Mouse (Mus musculus) liver, postnatal 0 days (tissue): ENCODE measurements around the gene Ubr7. TPM values are rescaled to one million over a fixed set of nuclear protein-coding genes. Genes with fewer than 3 reads are reported as not detected.

Source experiments
- ATAC-seq: fragments of 200-750 bp; cut with Nextera tagmentation; 2 replicates; pipeline ENCODE4 v1.8.0; 2017; ENCODE audit warnings: mild to moderate bottlenecking, moderate library complexity
- DNase-seq: peaks from one replicate; pipeline ENCODE4 v3.0.0-alpha.2; 2016
- H3K27ac ChIP-seq: fragments of 300-500 bp; sonication (generic); 2 replicates; pipeline ENCODE4 v1.5.1; 2014; ENCODE audit warnings: antibody characterized with exemption, moderate library complexity, mild to moderate bottlenecking, low read depth
- H3K27me3 ChIP-seq: fragments of 300-500 bp; sonication (generic); 2 replicates; pipeline ENCODE4 v1.6.1; 2014; ENCODE audit warnings: low read length, control low read depth, mixed read lengths; ENCODE audit not compliant: insufficient read depth
- H3K36me3 ChIP-seq: fragments of 300-500 bp; sonication (generic); replicated peaks from 2 replicates; pipeline ENCODE4 v1.6.1; 2014; ENCODE audit warnings: mild to moderate bottlenecking, control low read depth, low read length, moderate library complexity, mixed read lengths; ENCODE audit not compliant: insufficient read depth
- H3K4me1 ChIP-seq: fragments of 300-500 bp; sonication (generic); 2 replicates; pipeline ENCODE4 v1.6.1; 2014; ENCODE audit warnings: antibody characterized with exemption, mild to moderate bottlenecking, control low read depth; ENCODE audit not compliant: insufficient read depth
- H3K4me2 ChIP-seq: fragments of 300-500 bp; sonication (generic); 2 replicates; pipeline ENCODE4 v1.6.1; 2014; ENCODE audit warnings: low read depth, mild to moderate bottlenecking, low read length, moderate library complexity, mixed read lengths
- H3K4me3 ChIP-seq: fragments of 300-500 bp; sonication (generic); 2 replicates; pipeline ENCODE4 v1.5.1; 2014; ENCODE audit warnings: low read depth, low read length
- H3K9ac ChIP-seq: fragments of 300-500 bp; sonication (generic); replicated peaks from 2 replicates; pipeline ENCODE4 v1.6.1; 2014; ENCODE audit warnings: mild to moderate bottlenecking, moderate library complexity
- H3K9me3 ChIP-seq: fragments of 300-500 bp; sonication (generic); 2 replicates; pipeline ENCODE4 v1.6.1; 2016; ENCODE audit warnings: mild to moderate bottlenecking, control low read depth, low read length, mixed read lengths
- CTCF ChIP-seq: sonication (generic); IDR thresholded peaks from 2 replicates; pipeline ENCODE4 v1.5.1; 2016; ENCODE audit warnings: antibody characterized with exemption, low read depth
- EP300 ChIP-seq: IDR thresholded peaks from 2 replicates; pipeline ENCODE4 v1.6.1; 2016; ENCODE audit warnings: antibody characterized with exemption, low read depth, mild to moderate bottlenecking
- WGBS: fragments of 180-500 bp; shearing (Covaris S2); extraction: QIAGEN DNeasy Blood & Tissue Kit; methylation state at CpG from one replicate; pipeline ENCODE4 v1.1.7; 2014; ENCODE audit not compliant: insufficient replicate concordance; 5-methylcytosine and 5-hydroxymethylcytosine counted together
- polyA plus RNA-seq: library from polyadenylated mRNA; unstranded; fragments of >200 nt; fragmentation: Nextera tagmentation; extraction: Ambion mirVana; gene quantifications from 2 replicates; pipeline ENCODE4 v1.2.1, GENCODE M21; 2015

The Ubr7 gene
- polyA plus RNA-seq, 1 experiment from 2014 or later: 12.5 TPM

GRCm38 (mm10) chr12:102771601-102772000 is 13.8 kb downstream of the Ubr7 start:
- Histone ChIP-seq H3K4me2 (no peak overlapping the region), H3K9ac (no peak overlapping the region), H3K36me3 (peaks cover 65% of the 10 kb centered on the region), H3K4me3 (no peak overlapping the region), H3K9me3 (no peaks in the 10 kb centered on the region), H3K4me1 (no peaks in the 10 kb centered on the region), H3K27me3 (no peaks in the 10 kb centered on the region), H3K27ac (no peak overlapping the region)
- TF ChIP-seq EP300: no peak
- TF ChIP-seq CTCF: no peak
- DNase-seq (no peak), ATAC-seq (no peak)
- 88% methylated on average over 8 of the region's 8 CpGs for WGBS

- TF ChIP-seq CTCF: no peak
- TF ChIP-seq EP300: no peak
- Histone ChIP-seq H3K9me3 (no peaks in the 10 kb centered on the region), H3K36me3 (peaks cover 64% of the 10 kb centered on the region), H3K27ac (no peak overlapping the region), H3K9ac (no peak overlapping the region), H3K4me1 (no peaks in the 10 kb centered on the region), H3K27me3 (no peaks in the 10 kb centered on the region), H3K4me3 (no peak overlapping the region), H3K4me2 (no peak overlapping the region)
- DNase-seq: no peak
- no peak for ATAC-seq
- 91% methylated on average over 5 of the region's 5 CpGs for WGBS
Measured at GRCm38 (mm10) chr12:102772676-102773075, 14.9 kb downstream of the Ubr7 start.

DNA sequence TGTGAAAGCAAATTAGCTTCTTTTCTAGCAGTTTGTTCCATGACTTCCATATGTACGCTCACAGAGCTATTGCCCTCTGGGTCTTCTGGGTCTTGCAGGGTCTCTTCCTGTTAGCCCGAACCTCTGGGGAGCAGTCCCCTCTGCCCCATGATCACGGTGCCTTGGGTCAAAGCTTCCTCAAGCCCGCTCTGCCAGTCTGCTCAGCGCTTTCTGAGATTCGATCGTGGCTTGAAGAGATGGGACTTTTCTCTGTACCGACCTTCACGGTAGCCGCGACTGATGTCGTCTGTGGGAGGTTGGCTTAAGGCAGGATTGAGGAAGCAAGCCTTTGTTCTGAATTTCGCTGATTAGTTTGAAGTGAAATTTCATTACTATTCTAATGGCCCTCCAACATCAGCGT is 18.3 kb downstream of the Ubr7 start:
- DNase-seq (no peak), ATAC-seq (no peak)
- no peak for TF ChIP-seq EP300
- TF ChIP-seq CTCF: no peak
- no peak overlapping the region for H3K4me2 ChIP-seq
- H3K4me1 ChIP-seq: 0 out of 2 replicates have a peak, but pooled peaks cover 5% of the 10 kb centered on the region
- H3K9me3 ChIP-seq: no peaks in the 10 kb centered on the region
- peaks cover 42% of the 10 kb centered on the region for H3K36me3 ChIP-seq
- H3K9ac ChIP-seq: no peak overlapping the region
- H3K27me3 ChIP-seq: no peaks in the 10 kb centered on the region
- no peak overlapping the region for H3K27ac ChIP-seq
- H3K4me3 ChIP-seq: no peak overlapping the region
- WGBS: 89% methylated on average over 14 of the region's 14 CpGs

DNA sequence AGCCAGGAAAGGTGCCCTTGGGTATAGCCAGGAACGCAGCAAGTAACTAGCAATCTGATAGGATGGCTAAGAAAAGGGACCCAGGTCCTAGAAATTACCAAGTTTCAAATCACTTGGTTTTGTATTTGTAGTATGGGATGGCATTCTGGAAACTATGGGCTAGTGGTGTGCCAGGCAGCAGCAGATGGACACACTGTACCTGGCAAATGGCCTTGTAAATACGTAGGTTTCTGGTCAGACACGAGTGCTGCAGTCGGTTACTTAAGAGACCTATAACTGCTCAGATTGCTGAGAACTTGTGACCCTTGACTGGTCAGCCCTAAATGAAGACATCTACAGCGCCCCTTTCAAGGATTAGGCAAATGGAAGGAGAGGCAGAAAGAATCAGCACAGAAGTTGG is 20.4 kb downstream of the Ubr7 start:
- Histone ChIP-seq H3K9ac (no peak overlapping the region), H3K4me2 (no peak overlapping the region), H3K36me3 (peaks cover 23% of the 10 kb centered on the region), H3K9me3 (no peaks in the 10 kb centered on the region), H3K4me1 (0 out of 2 replicates have a peak, but pooled peaks cover 5% of the 10 kb centered on the region), H3K27me3 (no peaks in the 10 kb centered on the region), H3K27ac (no peak overlapping the region), H3K4me3 (no peak overlapping the region)
- WGBS: 86% methylated on average over 5 of the region's 5 CpGs
- TF ChIP-seq CTCF (no peak), EP300 (no peak)
- DNase-seq (no peak), ATAC-seq (no peak)

GRCm38 (mm10) chr12:102779452-102779851 is 21.7 kb downstream of the Ubr7 start:
- H3K36me3 ChIP-seq: peaks cover 19% of the 10 kb centered on the region

GRCm38 (mm10) chr12:102782841-102783240 is 25.1 kb downstream of the Ubr7 start:
- no peak for TF ChIP-seq CTCF
- no peak for TF ChIP-seq EP300
- WGBS: 86% methylated on average over 5 of the region's 5 CpGs
- H3K27ac ChIP-seq: no peak overlapping the region
- ATAC-seq: no peak
- no peak overlapping the region for H3K4me3 ChIP-seq
- H3K4me1 ChIP-seq: peaks cover 9% of the 10 kb centered on the region; the same call in 1 of the 2 replicates
- H3K9me3 ChIP-seq: no peaks in the 10 kb centered on the region
- DNase-seq: no peak
- H3K4me2 ChIP-seq: no peak overlapping the region
- H3K36me3 ChIP-seq: peaks cover 16% of the 10 kb centered on the region
- H3K9ac ChIP-seq: no peak overlapping the region
- no peaks in the 10 kb centered on the region for H3K27me3 ChIP-seq

More at GRCm38 (mm10) chr12:102779452-102779851, 21.7 kb downstream of the Ubr7 start:
- TF ChIP-seq CTCF (peak; percentile 53), EP300 (no peak)
- no peak overlapping the region for H3K9ac ChIP-seq
- H3K4me3 ChIP-seq: no peak overlapping the region
- no peaks in the 10 kb centered on the region for H3K9me3 ChIP-seq
- H3K27me3 ChIP-seq: no peaks in the 10 kb centered on the region
- 0 out of 2 replicates have a peak, but pooled peaks cover 9% of the 10 kb centered on the region for H3K4me1 ChIP-seq
- peak overlapping the region; percentile 34; the same call in 1 of the 2 replicates for H3K27ac ChIP-seq
- peak; percentile 51 for DNase-seq
- ATAC-seq: peak; percentile 83
- H3K4me2 ChIP-seq: no peak overlapping the region
- 60% methylated on average over 3 of the region's 3 CpGs for WGBS
